Mouse (Mus musculus) ES-E14 (cell line): Measurements from ENCODE around the gene Chd1.

Experiments used
- CHD2 ChIP-seq: IDR thresholded peaks from 2 replicates; pipeline ENCODE4 v1.6.1; 2014; ENCODE audit warnings: mild to moderate bottlenecking, low read depth, low read length, inconsistent platforms
- HCFC1 ChIP-seq: IDR thresholded peaks from 2 replicates; pipeline ENCODE4 v1.6.1; 2012; ENCODE audit warnings: low read length, inconsistent platforms, borderline replicate concordance; ENCODE audit not compliant: insufficient read depth

- TF ChIP-seq HCFC1: no peak
- TF ChIP-seq CHD2: no peak
These were observed 109.0 kb downstream of the Chd1 start for GRCm38 (mm10) chr17:15813658-15814212.
